Mouse (Mus musculus): ENCODE data around the gene Mtmr12. TPM values are rescaled to one million over a fixed set of nuclear protein-coding genes. Genes with fewer than 3 reads are reported as not detected.

Gene Mtmr12
- total RNA-seq, 1 experiment: 14.8 TPM

DNA sequence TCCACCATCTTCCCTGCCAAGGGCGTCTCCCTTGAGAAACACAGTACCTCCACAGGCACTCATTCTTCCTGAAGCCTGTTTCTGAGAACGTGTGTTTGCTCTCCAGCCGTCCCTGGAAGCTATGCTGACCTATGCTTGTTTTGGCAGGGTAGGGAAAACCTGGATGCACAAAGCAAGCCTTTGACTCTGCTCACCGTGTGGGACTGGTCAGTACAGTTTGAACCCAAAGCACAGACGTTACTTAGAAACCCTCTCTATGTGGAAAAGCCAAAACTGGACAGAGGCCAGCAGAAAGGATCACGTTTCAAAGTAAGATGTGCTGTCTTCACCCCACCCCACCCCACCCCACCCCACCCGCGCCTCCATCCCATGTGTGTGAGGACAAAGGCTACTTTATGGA is 61.6 kb downstream of the Mtmr12 start:
- in situ Hi-C loops (cut with MboI; ENCODE audit: low sequenced_read_pairs in 2 of 2, unreplicated experiment in 2 of 2): no loop called here

DNA sequence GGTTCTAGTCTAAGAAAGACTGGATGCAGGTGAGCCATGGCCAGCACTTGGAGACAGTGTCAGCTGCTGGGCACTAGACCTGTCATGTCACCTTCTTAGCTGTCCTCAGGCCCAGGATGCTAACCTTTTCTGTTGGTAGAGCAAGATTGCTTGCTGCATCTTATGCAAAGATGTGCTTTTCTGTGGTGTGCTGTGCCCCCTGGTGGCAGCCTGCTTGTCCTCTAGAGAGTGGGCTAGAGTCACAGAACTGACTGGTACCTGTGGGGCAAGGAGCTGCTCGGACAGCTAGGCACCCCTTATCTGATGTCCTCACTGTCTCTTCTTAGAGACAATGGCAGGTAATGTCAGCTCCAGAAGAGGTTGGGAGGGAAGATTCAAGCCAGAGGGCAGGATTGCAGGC is 63.2 kb downstream of the Mtmr12 start:
- Histone ChIP-seq H3K36me3 (ENCODE audit: control insufficient read depth, insufficient read depth, low read length, poor library complexity, severe bottlenecking) (peaks cover 52% of the 10 kb centered on the region), H3K27ac (ENCODE audit: insufficient read depth, low read depth, low read length, poor library complexity, severe bottlenecking) (no peak overlapping the region)
- in situ Hi-C loops (cut with MboI; ENCODE audit: low sequenced_read_pairs in 2 of 2, unreplicated experiment in 2 of 2): no loop called here

More for the DNA sequence above, 61.6 kb downstream of the Mtmr12 start:
- no peak overlapping the region for H3K27ac ChIP-seq (ENCODE audit: insufficient read depth, low read depth, low read length, poor library complexity, severe bottlenecking)
- H3K9ac ChIP-seq (ENCODE audit: insufficient read depth, low read depth, low read length, poor library complexity, severe bottlenecking): no peak overlapping the region
- H3K4me3 ChIP-seq (ENCODE audit: insufficient read depth in 1 of 2, low read depth in 1 of 2, low read length in 2 of 2, poor library complexity in 1 of 2, severe bottlenecking in 1 of 2): no peak overlapping the region
- DNase-seq (ENCODE audit: low read depth, low spot score): no peak
- H3K36me3 ChIP-seq (ENCODE audit: control insufficient read depth, insufficient read depth, low read length, poor library complexity, severe bottlenecking): peaks cover 62% of the 10 kb centered on the region
- H3K9me3 ChIP-seq (ENCODE audit: control insufficient read depth, insufficient read depth, low read depth, low read length): no peaks in the 10 kb centered on the region
- peaks cover 3% of the 10 kb centered on the region in 2 experiments; a peak in 1 of 4 replicates for H3K4me1 ChIP-seq (ENCODE audit: control insufficient read depth in 2 of 2, insufficient read depth in 2 of 2, low read length in 2 of 2, poor library complexity in 1 of 2)
- no peak for TF ChIP-seq ZC3H11A (IDR thresholded peaks at IDR 0.05; ENCODE audit: borderline replicate concordance, low read depth, low read length)
- TF ChIP-seq HCFC1 (IDR thresholded peaks at IDR 0.05; ENCODE audit: borderline replicate concordance, insufficient read depth, low read length): no peak
- TF ChIP-seq CHD2 (IDR thresholded peaks at IDR 0.05; ENCODE audit: low read depth, low read length): no peak
- no peak for TF ChIP-seq ZNF384 (IDR thresholded peaks at IDR 0.05; ENCODE audit: low read depth, low read length)
- no peak for TF ChIP-seq MAFK (IDR thresholded peaks at IDR 0.05; ENCODE audit: insufficient read depth, low read depth, low read length)

DNA sequence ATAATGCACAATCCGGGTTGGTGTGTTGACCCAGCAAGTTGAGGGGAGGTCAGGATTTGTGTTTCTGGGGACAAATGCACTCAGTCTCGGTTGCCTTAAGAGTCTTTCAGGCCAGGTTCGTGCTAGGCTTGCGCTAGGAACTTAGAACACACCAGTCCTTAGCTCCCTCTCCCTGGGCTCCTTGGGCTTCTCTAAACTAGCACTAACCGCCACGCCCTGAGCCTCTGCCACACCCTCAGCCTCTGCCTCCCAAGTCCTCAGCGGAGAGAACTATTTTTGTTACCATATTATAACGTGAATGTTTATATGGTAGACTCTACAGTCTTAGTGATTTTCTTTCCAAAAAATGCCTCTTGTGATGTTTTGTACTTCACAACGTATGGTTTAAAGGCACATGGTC is 66.5 kb downstream of the Mtmr12 start:
- H3K4me1 ChIP-seq (ENCODE audit: control insufficient read depth in 2 of 2, insufficient read depth in 2 of 2, low read length in 2 of 2, poor library complexity in 1 of 2): peaks cover 19 to 21% of the 10 kb centered on the region in 2 experiments
- TF ChIP-seq MAFK (IDR thresholded peaks at IDR 0.05; ENCODE audit: insufficient read depth, low read depth, low read length): no peak
- TF ChIP-seq ZNF384 (IDR thresholded peaks at IDR 0.05; ENCODE audit: low read depth, low read length): no peak
- TF ChIP-seq CHD2 (IDR thresholded peaks at IDR 0.05; ENCODE audit: low read depth, low read length): no peak
- no peak overlapping the region for H3K27ac ChIP-seq (ENCODE audit: insufficient read depth, low read depth, low read length, poor library complexity, severe bottlenecking)
- H3K9ac ChIP-seq (ENCODE audit: insufficient read depth, low read depth, low read length, poor library complexity, severe bottlenecking): no peak overlapping the region
- in situ Hi-C loops (cut with MboI; ENCODE audit: low sequenced_read_pairs in 2 of 2, unreplicated experiment in 2 of 2): no loop called here
- H3K9me3 ChIP-seq (ENCODE audit: control insufficient read depth, insufficient read depth, low read depth, low read length): no peaks in the 10 kb centered on the region
- H3K36me3 ChIP-seq (ENCODE audit: control insufficient read depth, insufficient read depth, low read length, poor library complexity, severe bottlenecking): peaks cover 28% of the 10 kb centered on the region
- no peak overlapping the region for H3K4me3 ChIP-seq (ENCODE audit: insufficient read depth in 1 of 2, low read depth in 1 of 2, low read length in 2 of 2, poor library complexity in 1 of 2, severe bottlenecking in 1 of 2)
- DNase-seq (ENCODE audit: low read depth, low spot score): no peak

More for the DNA sequence above, 63.2 kb downstream of the Mtmr12 start:
- peaks cover 7 to 11% of the 10 kb centered on the region in 2 experiments; a peak in 3 of 4 replicates for H3K4me1 ChIP-seq (ENCODE audit: control insufficient read depth in 2 of 2, insufficient read depth in 2 of 2, low read length in 2 of 2, poor library complexity in 1 of 2)
- no peaks in the 10 kb centered on the region for H3K9me3 ChIP-seq (ENCODE audit: control insufficient read depth, insufficient read depth, low read depth, low read length)
- no peak for DNase-seq (ENCODE audit: low read depth, low spot score)
- no peak overlapping the region for H3K9ac ChIP-seq (ENCODE audit: insufficient read depth, low read depth, low read length, poor library complexity, severe bottlenecking)
- TF ChIP-seq CHD2 (IDR thresholded peaks at IDR 0.05; ENCODE audit: low read depth, low read length): no peak
- peak; percentile 44; the same call in 1 of the 2 replicates for TF ChIP-seq ZC3H11A (IDR thresholded peaks at IDR 0.05; ENCODE audit: borderline replicate concordance, low read depth, low read length)
- no peak overlapping the region for H3K4me3 ChIP-seq (ENCODE audit: insufficient read depth in 1 of 2, low read depth in 1 of 2, low read length in 2 of 2, poor library complexity in 1 of 2, severe bottlenecking in 1 of 2)

DNA sequence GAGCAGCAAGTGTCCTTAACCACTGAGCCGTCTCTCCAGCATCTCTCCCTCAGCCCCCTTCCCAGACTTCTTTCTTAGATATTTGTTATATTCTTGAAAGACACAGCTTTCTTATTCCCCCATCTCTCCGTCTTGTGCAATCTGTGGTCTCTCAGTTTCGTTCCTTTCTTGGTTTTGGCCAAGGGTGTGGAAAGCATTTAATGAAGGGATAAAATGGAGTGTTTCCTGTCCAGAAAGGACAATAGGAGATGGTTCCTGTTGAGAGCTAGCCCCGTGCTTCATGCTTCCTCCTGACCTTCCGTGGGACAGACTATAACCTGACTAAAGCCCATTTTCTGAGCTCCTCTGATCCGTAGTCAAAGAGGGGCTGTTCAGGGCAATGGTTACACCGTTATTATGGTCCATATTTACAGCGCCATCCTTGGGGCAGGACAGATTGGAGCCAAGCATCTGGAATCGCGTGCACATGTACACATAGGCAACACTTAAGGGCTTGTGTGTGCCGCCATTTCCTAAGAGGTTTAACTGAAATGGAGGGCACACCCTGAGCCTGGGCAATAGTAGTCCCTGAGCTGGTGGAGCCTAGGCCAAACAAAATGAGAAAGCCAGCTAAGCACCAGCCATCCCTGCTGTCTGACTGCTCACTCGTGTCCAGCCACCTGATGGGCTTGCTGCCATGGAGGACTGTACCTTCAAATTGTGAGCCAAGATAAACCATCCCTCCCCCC is 68.7 kb downstream of the Mtmr12 start:
- no peak for TF ChIP-seq ZNF384 (IDR thresholded peaks at IDR 0.05; ENCODE audit: low read depth, low read length)
- TF ChIP-seq MAFK (IDR thresholded peaks at IDR 0.05; ENCODE audit: insufficient read depth, low read depth, low read length): no peak
- Histone ChIP-seq H3K9me3 (ENCODE audit: control insufficient read depth, insufficient read depth, low read depth, low read length) (no peaks in the 10 kb centered on the region), H3K27ac (ENCODE audit: insufficient read depth, low read depth, low read length, poor library complexity, severe bottlenecking) (peak overlapping the region; percentile 54; the same call in 1 of the 2 replicates), H3K4me3 (ENCODE audit: insufficient read depth in 1 of 2, low read depth in 1 of 2, low read length in 2 of 2, poor library complexity in 1 of 2, severe bottlenecking in 1 of 2) (no peak overlapping the region; a peak in 1 of 4 replicates), H3K4me1 (ENCODE audit: control insufficient read depth in 2 of 2, insufficient read depth in 2 of 2, low read length in 2 of 2, poor library complexity in 1 of 2) (peaks cover 19 to 21% of the 10 kb centered on the region in 2 experiments), H3K36me3 (ENCODE audit: control insufficient read depth, insufficient read depth, low read length, poor library complexity, severe bottlenecking) (peaks cover 16% of the 10 kb centered on the region), H3K9ac (ENCODE audit: insufficient read depth, low read depth, low read length, poor library complexity, severe bottlenecking) (peak overlapping the region; percentile 9)
- no peak for DNase-seq (ENCODE audit: low read depth, low spot score)
- in situ Hi-C loops (cut with MboI; ENCODE audit: low sequenced_read_pairs in 2 of 2, unreplicated experiment in 2 of 2): no loop called here

Data from ES-E14 (cell line).